Mouse (Mus musculus) cortical plate, adult 2 months (tissue): ENCODE data around the gene Fmn2.

Source experiments
- CTCF ChIP-seq: fragments of 200-500 bp; IDR thresholded peaks from 2 replicates; pipeline ENCODE4 v1.5.1; 2011; ENCODE audit warnings: mild to moderate bottlenecking, control low read depth, low read length; ENCODE audit not compliant: insufficient read depth; ENCODE audit errors: extremely low read depth
- POLR2A ChIP-seq: fragments of 200-500 bp; IDR thresholded peaks from 2 replicates; pipeline ENCODE4 v1.6.1; 2011; ENCODE audit warnings: mild to moderate bottlenecking, low read length, control low read depth; ENCODE audit not compliant: insufficient read depth; ENCODE audit errors: extremely low read depth

DNA sequence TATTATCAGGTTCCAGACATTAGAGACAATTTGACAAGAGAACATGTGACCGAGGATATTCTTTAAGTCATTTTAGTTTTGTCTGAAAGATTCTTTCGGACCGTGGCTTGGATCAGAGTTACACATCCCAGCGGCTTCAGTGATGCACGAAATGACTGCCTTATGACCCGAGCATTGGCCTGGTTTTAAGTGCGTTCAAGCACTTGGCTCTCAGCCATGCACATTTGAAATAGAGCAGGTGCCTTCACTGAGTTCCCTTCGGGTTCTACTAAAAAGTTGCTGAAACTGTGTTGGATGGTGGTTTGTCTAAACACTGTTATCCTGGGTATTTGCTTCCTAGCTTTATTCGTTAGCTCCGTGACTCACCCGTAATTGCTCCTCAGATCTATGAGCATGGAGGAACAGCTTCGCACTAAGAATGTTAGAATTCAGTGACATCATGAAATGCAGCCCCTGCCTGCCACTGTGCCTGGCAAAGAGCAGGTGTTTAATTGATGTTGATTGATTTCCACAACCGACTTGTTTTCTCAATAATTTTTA lies 7.0 kb downstream of the Fmn2 start:
- TF ChIP-seq CTCF (no peak), POLR2A (no peak)
